Mouse (Mus musculus) cortical plate, adult 2 months (tissue): ENCODE results near the gene Rad51.

Experiments
- CTCF ChIP-seq: fragments of 200-500 bp; IDR thresholded peaks from 2 replicates; pipeline ENCODE4 v1.5.1; 2011; ENCODE audit warnings: mild to moderate bottlenecking, control low read depth, low read length; ENCODE audit not compliant: insufficient read depth; ENCODE audit errors: extremely low read depth
- POLR2A ChIP-seq: fragments of 200-500 bp; IDR thresholded peaks from 2 replicates; pipeline ENCODE4 v1.6.1; 2011; ENCODE audit warnings: mild to moderate bottlenecking, low read length, control low read depth; ENCODE audit not compliant: insufficient read depth; ENCODE audit errors: extremely low read depth

DNA sequence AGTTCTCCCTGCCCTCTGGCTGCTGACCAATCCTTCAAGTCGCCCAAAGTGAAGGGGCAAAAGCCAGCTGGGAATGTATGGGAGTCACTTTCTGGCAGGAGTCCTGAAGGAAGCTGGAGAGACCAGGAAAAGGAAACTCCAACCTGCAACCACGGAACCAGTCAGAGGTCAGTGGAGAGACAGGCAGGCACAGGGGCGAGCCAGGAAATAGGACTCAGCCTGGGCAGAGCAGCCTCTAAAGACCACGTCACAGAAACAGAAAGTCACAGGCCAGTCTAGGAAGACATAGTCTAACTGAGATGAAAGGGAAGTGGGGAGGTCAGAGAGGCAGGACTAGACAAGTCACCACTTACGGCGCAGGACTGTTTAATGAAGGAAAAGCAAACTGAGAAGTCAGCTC is 63.0 kb downstream of the Rad51 start:
- no peak for TF ChIP-seq POLR2A
- no peak for TF ChIP-seq CTCF
